Mouse (Mus musculus) G1E (cell line): ENCODE data around the gene Gcn1l1.

Experiments used
- CTCF ChIP-seq: IDR thresholded peaks from 2 replicates; pipeline ENCODE4 v1.5.1; 2012; ENCODE audit warnings: low read depth, low read length, inconsistent platforms, mixed read lengths
- GATA1 ChIP-seq: IDR thresholded peaks from 2 replicates; pipeline ENCODE4 v1.6.1; 2012; ENCODE audit warnings: borderline replicate concordance, low read length, inconsistent platforms, mixed read lengths
- GATA2 ChIP-seq: IDR thresholded peaks from 2 replicates; pipeline ENCODE4 v1.6.1; 2012; ENCODE audit warnings: low read depth, low read length, inconsistent platforms, borderline replicate concordance
- POLR2AphosphoS5 ChIP-seq: IDR thresholded peaks from 2 replicates; pipeline ENCODE4 v1.6.1; 2012; ENCODE audit warnings: low read depth, low read length, inconsistent platforms; ENCODE audit not compliant: insufficient replicate concordance
- TAL1 ChIP-seq: conservative IDR thresholded peaks from 2 replicates; pipeline ENCODE4 v1.6.1; 2012; ENCODE audit warnings: low read depth, low read length, inconsistent platforms, mixed read lengths

GRCm38 (mm10) chr5:115542635-115543384 lies 22.2 kb upstream of the Gcn1l1 start:
- TF ChIP-seq CTCF (no peak), TAL1 (no peak), POLR2AphosphoS5 (no peak), GATA2 (no peak), GATA1 (no peak)
